Mouse (Mus musculus): ENCODE results near the gene Entpd1. TPM values are rescaled to one million over a fixed set of nuclear protein-coding genes. Genes with fewer than 3 reads are reported as not detected.

The Entpd1 gene
- total RNA-seq, 1 experiment: 1.2 TPM

DNA sequence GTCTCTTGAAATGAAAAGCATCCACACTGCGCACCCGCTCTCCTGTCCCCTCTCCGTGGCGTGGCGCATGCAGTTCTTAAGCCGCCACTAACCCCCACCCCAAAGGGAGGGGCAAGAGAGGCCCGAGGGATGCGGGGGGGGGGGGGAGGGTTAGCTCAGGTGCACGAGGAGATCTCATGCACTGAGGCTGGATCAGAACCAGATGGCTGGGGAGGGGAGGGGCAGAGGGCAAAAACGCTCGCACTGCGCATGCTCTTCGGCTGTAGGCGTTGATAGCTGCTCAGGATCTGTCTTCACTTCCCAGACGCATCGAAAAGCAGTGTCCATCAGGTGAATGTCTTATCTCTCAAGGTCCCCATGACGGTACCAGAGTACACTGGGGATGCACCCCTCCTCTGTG is 136.4 kb downstream of the Entpd1 start, which contains the start of gene Cc2d2b:
TSS of gene Cc2d2b (plus strand) at position 195 of the 400 bp plus-strand sequence.
- peak; percentile 26 for DNase-seq (ENCODE audit: low read depth, low spot score)
- H3K9ac ChIP-seq (ENCODE audit: insufficient read depth, low read depth, low read length, poor library complexity, severe bottlenecking): no peak within 1 kb of the TSS
- H3K36me3 ChIP-seq (ENCODE audit: control insufficient read depth, insufficient read depth, low read length, poor library complexity, severe bottlenecking): no peaks in the 10 kb centered on the region
- in situ Hi-C loops (cut with MboI; ENCODE audit: low sequenced_read_pairs in 2 of 2, unreplicated experiment in 2 of 2): no loop called here
- peak within 1 kb of the TSS; percentile 34 to 49 for H3K4me3 ChIP-seq (ENCODE audit: insufficient read depth in 1 of 2, low read depth in 1 of 2, low read length in 2 of 2, poor library complexity in 1 of 2, severe bottlenecking in 1 of 2)
- H3K9me3 ChIP-seq (ENCODE audit: control insufficient read depth, insufficient read depth, low read depth, low read length): no peaks in the 10 kb centered on the region
- H3K4me1 ChIP-seq (ENCODE audit: control insufficient read depth in 2 of 2, insufficient read depth in 2 of 2, low read length in 2 of 2, poor library complexity in 1 of 2): peaks cover 2 to 4% of the 10 kb centered on the region in 2 experiments; a peak in 1 of 4 replicates
- no peak for TF ChIP-seq HCFC1 (IDR thresholded peaks at IDR 0.05; ENCODE audit: borderline replicate concordance, insufficient read depth, low read length)
- TF ChIP-seq ZC3H11A (IDR thresholded peaks at IDR 0.05; ENCODE audit: borderline replicate concordance, low read depth, low read length): no peak
- TF ChIP-seq MAFK (IDR thresholded peaks at IDR 0.05; ENCODE audit: insufficient read depth, low read depth, low read length): no peak
- TF ChIP-seq ZNF384 (IDR thresholded peaks at IDR 0.05; ENCODE audit: low read depth, low read length): no peak
- TF ChIP-seq CHD2 (IDR thresholded peaks at IDR 0.05; ENCODE audit: low read depth, low read length): no peak
- no peak within 1 kb of the TSS for H3K27ac ChIP-seq (ENCODE audit: insufficient read depth, low read depth, low read length, poor library complexity, severe bottlenecking)

DNA sequence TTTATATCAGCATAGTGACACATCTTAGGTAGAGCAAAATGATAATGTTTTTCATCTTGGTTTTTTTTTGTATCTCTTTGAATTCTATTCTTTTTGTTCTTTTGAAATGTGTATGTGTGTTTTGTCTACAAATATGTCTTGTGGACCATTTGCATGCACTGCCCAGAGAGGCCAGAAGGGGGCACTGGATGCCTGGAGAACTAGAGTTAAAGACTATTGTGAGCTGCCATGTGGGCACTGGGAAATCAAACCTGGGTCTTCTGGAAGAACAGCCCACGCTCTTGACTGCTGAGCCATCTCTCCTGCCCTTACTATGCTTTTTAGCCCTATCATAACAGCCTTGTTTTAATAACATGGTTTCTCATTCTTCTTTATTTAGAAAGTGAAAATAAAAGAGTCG is 142.1 kb downstream of the Entpd1 start:
- H3K4me3 ChIP-seq (ENCODE audit: insufficient read depth in 1 of 2, low read depth in 1 of 2, low read length in 2 of 2, poor library complexity in 1 of 2, severe bottlenecking in 1 of 2): no peak overlapping the region
- H3K27ac ChIP-seq (ENCODE audit: insufficient read depth, low read depth, low read length, poor library complexity, severe bottlenecking): no peak overlapping the region
- in situ Hi-C loops (cut with MboI; ENCODE audit: low sequenced_read_pairs in 2 of 2, unreplicated experiment in 2 of 2): loop anchor here (25.0 kb wide), 1 partner anchor 283 kb away; the partner anchor contains the start of gene Dntt (in 2 of the 2)
- no peaks in the 10 kb centered on the region for H3K36me3 ChIP-seq (ENCODE audit: control insufficient read depth, insufficient read depth, low read length, poor library complexity, severe bottlenecking)
- no peaks in the 10 kb centered on the region for H3K4me1 ChIP-seq (ENCODE audit: control insufficient read depth in 2 of 2, insufficient read depth in 2 of 2, low read length in 2 of 2, poor library complexity in 1 of 2)
- no peak overlapping the region for H3K9ac ChIP-seq (ENCODE audit: insufficient read depth, low read depth, low read length, poor library complexity, severe bottlenecking)
- peak; percentile 73 for DNase-seq (ENCODE audit: low read depth, low spot score)
- H3K9me3 ChIP-seq (ENCODE audit: control insufficient read depth, insufficient read depth, low read depth, low read length): no peaks in the 10 kb centered on the region
- TF ChIP-seq ZC3H11A (IDR thresholded peaks at IDR 0.05; ENCODE audit: borderline replicate concordance, low read depth, low read length) (peak; percentile 89), MAFK (IDR thresholded peaks at IDR 0.05; ENCODE audit: insufficient read depth, low read depth, low read length) (no peak)

DNA sequence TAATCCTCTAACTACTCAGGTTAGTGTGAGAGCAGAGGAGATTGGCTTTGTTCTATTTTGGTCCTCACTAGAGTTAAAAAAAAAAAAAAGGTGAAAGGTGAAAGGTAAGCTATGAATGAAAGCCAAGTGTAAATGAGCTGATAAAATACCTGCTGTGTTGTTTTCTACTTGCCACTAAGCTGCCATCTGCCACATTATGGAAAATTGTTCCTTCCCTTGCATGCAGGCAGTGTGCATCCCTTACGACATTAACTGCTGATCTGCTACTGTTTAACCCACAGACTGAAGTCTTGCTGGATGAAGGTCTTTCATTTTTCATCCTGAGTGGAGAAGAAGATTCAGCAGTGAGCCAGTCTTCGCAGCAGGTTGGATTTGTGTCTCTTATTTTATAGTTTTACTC is 147.9 kb downstream of the Entpd1 start:
- Histone ChIP-seq H3K9me3 (ENCODE audit: control insufficient read depth, insufficient read depth, low read depth, low read length) (no peaks in the 10 kb centered on the region), H3K27ac (ENCODE audit: insufficient read depth, low read depth, low read length, poor library complexity, severe bottlenecking) (no peak overlapping the region), H3K4me3 (ENCODE audit: insufficient read depth in 1 of 2, low read depth in 1 of 2, low read length in 2 of 2, poor library complexity in 1 of 2, severe bottlenecking in 1 of 2) (no peak overlapping the region), H3K36me3 (ENCODE audit: control insufficient read depth, insufficient read depth, low read length, poor library complexity, severe bottlenecking) (no peaks in the 10 kb centered on the region), H3K4me1 (ENCODE audit: control insufficient read depth in 2 of 2, insufficient read depth in 2 of 2, low read length in 2 of 2, poor library complexity in 1 of 2) (no peaks in the 10 kb centered on the region), H3K9ac (ENCODE audit: insufficient read depth, low read depth, low read length, poor library complexity, severe bottlenecking) (no peak overlapping the region)
- in situ Hi-C loops (cut with MboI; ENCODE audit: low sequenced_read_pairs in 2 of 2, unreplicated experiment in 2 of 2): loop anchor here (25.0 kb wide), 1 partner anchor 277 kb away; the partner anchor contains the start of gene Dntt (in 2 of the 2)
- TF ChIP-seq ZC3H11A (IDR thresholded peaks at IDR 0.05; ENCODE audit: borderline replicate concordance, low read depth, low read length) (no peak), HCFC1 (IDR thresholded peaks at IDR 0.05; ENCODE audit: borderline replicate concordance, insufficient read depth, low read length) (no peak), CHD2 (IDR thresholded peaks at IDR 0.05; ENCODE audit: low read depth, low read length) (no peak), MAFK (IDR thresholded peaks at IDR 0.05; ENCODE audit: insufficient read depth, low read depth, low read length) (no peak), ZNF384 (IDR thresholded peaks at IDR 0.05; ENCODE audit: low read depth, low read length) (no peak)
- no peak for DNase-seq (ENCODE audit: low read depth, low spot score)

DNA sequence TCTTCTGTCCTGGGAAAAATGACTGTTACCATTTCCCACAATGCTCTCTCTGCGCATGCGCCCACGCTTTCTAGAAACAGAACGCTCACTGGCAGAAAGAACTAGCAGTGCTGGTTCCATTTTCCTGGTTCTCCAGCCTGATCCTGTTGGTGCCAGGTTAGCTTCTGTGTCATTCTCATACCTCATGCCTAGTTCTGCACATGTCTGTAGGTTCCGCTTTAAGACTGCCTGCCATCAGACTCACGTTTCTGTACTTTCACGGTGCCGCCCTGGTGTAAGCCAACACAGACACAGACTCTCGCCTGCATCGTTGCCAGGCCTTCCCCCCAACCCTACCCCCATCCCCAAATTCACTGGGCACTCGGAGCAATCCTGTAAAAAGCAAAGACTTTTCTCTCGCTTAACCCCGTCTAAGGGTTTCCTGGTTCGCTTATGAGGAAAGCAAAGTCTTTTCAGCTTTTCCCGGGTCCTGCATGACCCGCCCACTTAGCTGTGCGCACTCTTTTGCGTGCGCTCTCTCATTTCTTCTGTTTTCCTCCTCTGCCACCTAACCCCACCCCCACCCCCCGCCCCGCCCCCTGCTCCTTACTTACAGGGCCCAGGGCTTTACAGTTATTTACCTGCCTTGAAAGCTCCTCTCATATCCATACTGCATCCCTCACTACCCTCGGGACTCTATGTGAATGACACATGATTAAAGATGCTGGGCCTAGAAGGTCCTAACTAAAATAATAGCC is 150.0 kb downstream of the Entpd1 start:
- Histone ChIP-seq H3K27ac (ENCODE audit: insufficient read depth, low read depth, low read length, poor library complexity, severe bottlenecking) (no peak overlapping the region), H3K4me1 (ENCODE audit: control insufficient read depth in 2 of 2, insufficient read depth in 2 of 2, low read length in 2 of 2, poor library complexity in 1 of 2) (no peaks in the 10 kb centered on the region), H3K36me3 (ENCODE audit: control insufficient read depth, insufficient read depth, low read length, poor library complexity, severe bottlenecking) (no peaks in the 10 kb centered on the region), H3K4me3 (ENCODE audit: insufficient read depth in 1 of 2, low read depth in 1 of 2, low read length in 2 of 2, poor library complexity in 1 of 2, severe bottlenecking in 1 of 2) (peak overlapping the region; percentile 49 to 52), H3K9ac (ENCODE audit: insufficient read depth, low read depth, low read length, poor library complexity, severe bottlenecking) (peak overlapping the region; percentile 10; the same call in 1 of the 2 replicates), H3K9me3 (ENCODE audit: control insufficient read depth, insufficient read depth, low read depth, low read length) (no peaks in the 10 kb centered on the region)
- peak; percentile 12 for DNase-seq (ENCODE audit: low read depth, low spot score)
- TF ChIP-seq HCFC1 (IDR thresholded peaks at IDR 0.05; ENCODE audit: borderline replicate concordance, insufficient read depth, low read length) (no peak), CHD2 (IDR thresholded peaks at IDR 0.05; ENCODE audit: low read depth, low read length) (no peak), ZNF384 (IDR thresholded peaks at IDR 0.05; ENCODE audit: low read depth, low read length) (no peak), MAFK (IDR thresholded peaks at IDR 0.05; ENCODE audit: insufficient read depth, low read depth, low read length) (no peak), ZC3H11A (IDR thresholded peaks at IDR 0.05; ENCODE audit: borderline replicate concordance, low read depth, low read length) (no peak)
- in situ Hi-C loops (cut with MboI; ENCODE audit: low sequenced_read_pairs in 2 of 2, unreplicated experiment in 2 of 2): loop anchor here (25.0 kb wide), 1 partner anchor 275 kb away; the partner anchor contains the start of gene Dntt (in 2 of the 2)

All from ES-E14 (cell line).